ENCODE assay signal across 9 mouse cellular contexts in the genomic region with DNA sequence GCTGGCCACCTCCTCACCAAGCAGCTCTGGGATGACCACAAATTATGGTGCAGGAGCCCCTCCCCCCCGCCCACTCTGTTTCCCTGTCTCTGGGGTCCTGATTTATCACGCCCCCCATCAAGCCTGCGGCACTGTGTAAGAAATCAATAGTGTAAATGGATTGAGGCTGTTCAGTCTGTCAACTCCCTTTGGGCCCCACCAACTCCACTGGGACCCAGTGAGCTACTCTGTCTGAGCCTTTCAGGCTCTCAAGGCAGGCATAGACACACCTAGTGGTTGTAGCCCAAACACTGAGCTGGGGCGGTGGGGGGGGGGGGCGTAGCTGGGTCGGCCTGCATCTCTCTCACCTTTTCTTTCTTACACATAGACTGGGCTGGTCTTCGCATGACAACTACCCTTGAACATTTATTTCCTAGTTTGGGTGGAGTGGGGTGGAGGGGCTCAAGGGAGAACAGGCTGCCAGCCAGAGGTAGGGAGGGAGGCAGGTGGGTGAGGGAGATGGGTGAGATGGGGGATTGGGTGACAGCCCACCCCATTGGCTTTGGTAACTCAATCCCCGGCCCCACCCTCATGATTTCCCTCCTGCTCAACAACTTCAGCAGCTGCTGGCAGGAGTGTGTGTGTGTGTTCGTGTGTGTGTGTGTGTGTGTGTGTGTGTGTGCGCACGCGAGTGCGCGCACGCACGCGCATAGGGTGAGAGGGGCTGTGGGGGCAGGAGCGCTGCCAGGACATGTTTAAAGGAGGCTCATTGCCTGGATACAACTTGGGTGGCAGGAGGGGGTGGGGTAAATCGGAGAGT. TPM values are rescaled to one million over a fixed set of nuclear protein-coding genes. Genes with fewer than 3 reads are reported as not detected.
DNase-seq lines count a peak whose midpoint lies in the region.
"Had no signal": no experiment of that assay in that cellular context is flagged by ENCODE, and none has a peak within 500 bp of the region (broad histone marks: within the 10 kb centered on the region; RNA-seq: fewer than 3 reads in every experiment).

No protein-coding gene starts in this region.

- peak overlapping the region; percentile 82 for H3K27ac ChIP-seq in embryonic facial prominence, embryonic 10.5 days (replicated peaks)
- peak overlapping the region; percentile 93 for H3K27ac ChIP-seq in limb, embryonic 10.5 days

- no peaks in the 10 kb centered on the region for H3K9me3 ChIP-seq in embryonic facial prominence, embryonic 10.5 days
- no peaks in the 10 kb centered on the region for H3K9me3 ChIP-seq in limb, embryonic 10.5 days (replicated peaks)

- H3K4me3 ChIP-seq in embryonic facial prominence, embryonic 10.5 days, result peak overlapping the region; percentile 41
- peak overlapping the region; percentile 38 for H3K4me3 ChIP-seq in limb, embryonic 10.5 days
- H3K4me3 ChIP-seq: heart, adult 2 months had no signal

- H3K27me3 ChIP-seq in embryonic facial prominence, embryonic 10.5 days (replicated peaks; ENCODE audit: low read depth, poor library complexity, severe bottlenecking), result peaks cover 15% of the 10 kb centered on the region
- H3K27me3 ChIP-seq in limb, embryonic 10.5 days (ENCODE audit: low read depth, poor library complexity, severe bottlenecking), result no peaks in the 10 kb centered on the region

- 32% methylated on average over 19 of the region's 19 CpGs for WGBS in embryonic facial prominence, embryonic 10.5 days
- WGBS in limb, embryonic 10.5 days, result 22% methylated on average over 19 of the region's 19 CpGs

- peaks cover 99% of the 10 kb centered on the region for H3K4me1 ChIP-seq in embryonic facial prominence, embryonic 10.5 days
- peaks cover 98% of the 10 kb centered on the region for H3K4me1 ChIP-seq in limb, embryonic 10.5 days

- DNase-seq in gastrocnemius, postnatal 10 days, result peak; percentile 49
- no peak for DNase-seq in gastrocnemius, adult 8-10 months (ENCODE audit: low spot score in 2 of 2)
- peak; percentile 64 for DNase-seq in 3T3-L1 (ENCODE audit: low read depth, low spot score)
- DNase-seq in embryonic facial prominence, embryonic 10.5 days (ENCODE audit: low spot score), result peak; percentile 75
- peak; percentile 64 for DNase-seq in limb, embryonic 10.5 days (ENCODE audit: low spot score)
- no peak for DNase-seq in spleen, adult 18-20 months
- no peak for DNase-seq in MN1 (ENCODE audit: low spot score)
- DNase-seq in spleen, postnatal 14 days (ENCODE audit: low spot score in 2 of 2), result no peak

- H3K36me3 ChIP-seq in embryonic facial prominence, embryonic 10.5 days (replicated peaks), result peaks cover 7% of the 10 kb centered on the region
- peaks cover 9% of the 10 kb centered on the region for H3K36me3 ChIP-seq in limb, embryonic 10.5 days

RNA-seq across cellular contexts. Expression of a gene that starts 4.9 kb away (rescaled TPM):
- total RNA-seq in gastrocnemius, postnatal 10 days (2021), result 10 to 100 TPM; 22.6 to 31.5 TPM
- total RNA-seq in gastrocnemius, adult 8-10 months (2022), result 10 to 100 TPM in 2 of 4 experiments, 1 to 10 TPM in 2; 8.3 to 11.7 (median 9.5) TPM
- 34.0 and 35.6 TPM in 2 replicates for polyA plus RNA-seq in embryonic facial prominence, embryonic 10.5 days (2016; fragmentation: Nextera tagmentation; extraction: Ambion mirVana)
- 38.4 and 43.7 TPM in 2 replicates for polyA plus RNA-seq in limb, embryonic 10.5 days (2016; fragmentation: Nextera tagmentation; extraction: Ambion mirVana)

RNA-seq across cellular contexts. Expression of a gene that starts 24.9 kb away (rescaled TPM):
- 1 to 10 TPM; 2.3 to 3.5 TPM for total RNA-seq in gastrocnemius, postnatal 10 days (2021)
- total RNA-seq in gastrocnemius, adult 8-10 months (2022), result under 1 TPM in 2 of 4 experiments, not detected in 2; 0.07 to 0.13 TPM
- 65.1 and 69.1 TPM in 2 replicates for polyA plus RNA-seq in embryonic facial prominence, embryonic 10.5 days (2016; fragmentation: Nextera tagmentation; extraction: Ambion mirVana)
- polyA plus RNA-seq in limb, embryonic 10.5 days (2016; fragmentation: Nextera tagmentation; extraction: Ambion mirVana), result 69.9 and 79.5 TPM in 2 replicates

RNA-seq across cellular contexts. Expression of a gene that starts 50.3 kb away (rescaled TPM):
- total RNA-seq in gastrocnemius, postnatal 10 days (2021), result not detected
- total RNA-seq in gastrocnemius, adult 8-10 months (2022), result not detected
- 0.25 TPM in 1 of 2 replicates, not detected in the other for polyA plus RNA-seq in embryonic facial prominence, embryonic 10.5 days (2016; fragmentation: Nextera tagmentation; extraction: Ambion mirVana)
- 0.24 and 0.29 TPM in 2 replicates for polyA plus RNA-seq in limb, embryonic 10.5 days (2016; fragmentation: Nextera tagmentation; extraction: Ambion mirVana)

Comparison
In these comparisons a context has a peak if more than half of its experiments do, and no peak if none do; other contexts are left out.
1. DNase-seq: peak in gastrocnemius, postnatal 10 days (single experiment), 3T3-L1 (single experiment), embryonic facial prominence, embryonic 10.5 days (single experiment) and limb, embryonic 10.5 days (single experiment); none in gastrocnemius, adult 8-10 months (0 of 2), spleen, adult 18-20 months (0 of 2), MN1 (single experiment) and spleen, postnatal 14 days (0 of 2).